1 mouse cellular context compared by ENCODE assay signal in genomic region chr17:83861444-83862133, GRCm38 (mm10).
A peak's percentile ranks its signal among the peaks of the same experiment; 100 is the strongest.
TF ChIP-seq lines count a peak whose summit lies in the region.

No protein-coding gene starts in this region.

TF ChIP-seq in MEL, 35 proteins besides CTCF, POLR2A, EP300 and RAD21 (continued from another document):
- TF ChIP-seq SMC3 (IDR thresholded peaks at IDR 0.05; ENCODE audit: low read depth, low read length) = no peak
- TF ChIP-seq NELFE (IDR thresholded peaks at IDR 0.05; ENCODE audit: low read depth, low read length) = peak; percentile 58; the same call in 1 of the 2 replicates
